Mouse (Mus musculus): ENCODE data around the gene Gm20431.

GRCm38 (mm10) chr2:167680657-167681056 lies 19.4 kb upstream of the Gm20431 start:
- TF ChIP-seq POLR2A (IDR thresholded peaks at IDR 0.05; ENCODE audit: borderline replicate concordance, extremely low read depth, low read depth, low read length) (no peak), CTCF (IDR thresholded peaks at IDR 0.05; ENCODE audit: insufficient read depth, low read length) (peak; percentile 63)

Data from lung, adult 2 months (tissue).